Mouse (Mus musculus) heart, embryonic 13.5 days (tissue): ENCODE measurements around the gene Egr2. TPM values are rescaled to one million over a fixed set of nuclear protein-coding genes. Genes with fewer than 3 reads are reported as not detected.

ENCODE experiments used
- ATAC-seq: fragments of 200-750 bp; cut with Nextera tagmentation; 2 replicates; pipeline ENCODE4 v1.8.0; 2017; ENCODE audit warnings: moderate TSS enrichment; ENCODE audit not compliant: insufficient number of reproducible peaks, low FRiP score, low TSS enrichment; ENCODE audit errors: extremely low read depth
- H3K27ac ChIP-seq: fragments of 300-500 bp; sonication (generic); replicated peaks from 2 replicates; pipeline ENCODE4 v1.5.1; 2015; ENCODE audit warnings: moderate library complexity, mild to moderate bottlenecking, inconsistent platforms
- H3K27me3 ChIP-seq: fragments of 300-500 bp; sonication (generic); replicated peaks from 2 replicates; pipeline ENCODE4 v1.6.1; 2015; ENCODE audit warnings: mild to moderate bottlenecking, inconsistent platforms
- H3K36me3 ChIP-seq: fragments of 300-500 bp; sonication (generic); 2 replicates; pipeline ENCODE4 v1.6.1; 2015; ENCODE audit warnings: mild to moderate bottlenecking, inconsistent platforms
- H3K4me1 ChIP-seq: fragments of 300-500 bp; sonication (generic); 2 replicates; pipeline ENCODE4 v1.6.1; 2015; ENCODE audit warnings: inconsistent platforms
- H3K4me2 ChIP-seq: fragments of 300-500 bp; sonication (generic); 2 replicates; pipeline ENCODE4 v1.6.1; 2015; ENCODE audit warnings: inconsistent platforms, mild to moderate bottlenecking, moderate library complexity
- H3K4me3 ChIP-seq: fragments of 300-500 bp; sonication (generic); 2 replicates; pipeline ENCODE4 v1.5.1; 2015; ENCODE audit warnings: moderate library complexity, mild to moderate bottlenecking, inconsistent platforms
- H3K9ac ChIP-seq: fragments of 300-500 bp; sonication (generic); 2 replicates; pipeline ENCODE4 v1.6.1; 2015; ENCODE audit warnings: inconsistent platforms, mild to moderate bottlenecking, moderate library complexity
- H3K9me3 ChIP-seq: fragments of 300-500 bp; sonication (generic); 2 replicates; pipeline ENCODE4 v1.6.1; 2016; ENCODE audit warnings: inconsistent platforms
- WGBS: fragments of 180-500 bp; shearing (Covaris S2); methylation state at CpG from one replicate; pipeline ENCODE4 v1.1.7; 2015; ENCODE audit warnings: mixed read lengths; 5-methylcytosine and 5-hydroxymethylcytosine counted together
- polyA plus RNA-seq: library from polyadenylated mRNA; unstranded; fragments of >200 nt; fragmentation: Nextera tagmentation; extraction: Ambion mirVana; gene quantifications from 2 replicates; pipeline ENCODE4 v1.2.1, GENCODE M21; 2015

Egr2 gene
- polyA plus RNA-seq, 1 experiment from 2014 or later: 1.4 TPM

DNA sequence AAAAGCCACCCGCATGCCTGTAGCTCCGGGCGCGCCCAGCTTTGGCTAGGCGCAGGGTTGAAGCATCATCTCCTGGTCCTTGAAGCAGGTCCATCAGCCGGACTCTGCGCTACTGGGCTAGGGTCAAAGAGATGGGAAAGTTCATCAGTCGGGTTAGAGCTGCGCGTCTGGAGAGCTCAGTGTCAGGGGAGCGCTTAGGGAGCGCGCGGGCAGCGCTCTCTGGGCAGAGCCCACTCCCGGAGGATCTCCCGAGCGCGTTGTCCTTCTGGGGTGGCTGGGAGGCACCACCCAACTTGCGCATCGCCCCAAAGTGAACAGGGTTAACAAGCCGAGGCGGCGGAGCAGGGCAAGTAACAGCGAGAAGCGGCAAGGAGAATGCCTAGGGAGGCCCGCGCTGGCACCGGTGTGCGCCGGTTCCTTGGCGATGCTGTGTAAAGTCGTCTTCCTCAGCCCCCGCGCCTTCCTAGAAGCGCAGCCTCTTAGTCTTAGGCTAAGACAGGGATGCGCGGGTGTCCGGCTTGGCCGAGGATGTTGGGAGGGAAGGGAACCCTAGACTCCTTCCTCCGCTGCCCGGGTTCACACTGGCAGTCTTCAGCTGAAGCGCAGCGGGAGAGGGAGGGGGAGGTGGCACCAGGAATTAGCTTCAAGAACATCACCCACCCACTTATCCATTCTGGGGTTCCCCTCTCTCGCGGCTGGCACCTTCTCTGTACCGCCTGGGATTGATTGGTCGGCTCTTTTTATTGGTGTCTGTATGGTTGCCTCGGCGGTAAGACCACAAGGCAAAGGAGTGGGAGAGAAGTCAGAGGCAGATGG is 3.5 kb downstream of the Egr2 start:
- Histone ChIP-seq H3K36me3 (0 out of 2 replicates have a peak, but pooled peaks cover 3% of the 10 kb centered on the region), H3K4me3 (peak overlapping the region; percentile 68), H3K4me2 (peak overlapping the region; percentile 98), H3K9me3 (no peaks in the 10 kb centered on the region), H3K4me1 (peaks cover 44% of the 10 kb centered on the region), H3K27ac (no peak overlapping the region), H3K9ac (peak overlapping the region; percentile 38; the same call in 1 of the 2 replicates), H3K27me3 (peaks cover 76% of the 10 kb centered on the region)
- no peak for ATAC-seq
- WGBS: under 1% methylated on average over 50 of the region's 50 CpGs

DNA sequence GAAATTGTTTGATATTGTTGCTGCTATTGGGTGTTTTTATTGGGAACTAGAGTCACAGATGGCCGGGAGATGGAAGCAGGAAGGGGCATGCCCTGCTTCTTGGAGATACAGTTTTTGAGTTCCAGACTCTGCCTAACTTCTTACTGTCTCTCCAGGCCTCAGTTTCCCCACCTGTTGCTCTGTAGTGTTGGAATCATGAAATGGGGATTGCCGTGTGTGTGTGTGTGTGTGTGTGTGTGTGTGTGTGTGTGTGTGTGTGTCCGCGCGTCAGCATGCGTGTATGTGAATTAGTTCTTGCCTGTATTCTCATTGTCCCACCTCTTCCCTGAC is 4.1 kb downstream of the Egr2 start:
- Histone ChIP-seq H3K4me3 (peak overlapping the region; percentile 68), H3K27me3 (peaks cover 71% of the 10 kb centered on the region), H3K9me3 (no peaks in the 10 kb centered on the region), H3K4me2 (peak overlapping the region; percentile 98), H3K36me3 (peaks cover 6% of the 10 kb centered on the region), H3K27ac (no peak overlapping the region), H3K9ac (no peak overlapping the region), H3K4me1 (peaks cover 44% of the 10 kb centered on the region)
- 52% methylated on average over 6 of the region's 6 CpGs for WGBS
- ATAC-seq: no peak

DNA sequence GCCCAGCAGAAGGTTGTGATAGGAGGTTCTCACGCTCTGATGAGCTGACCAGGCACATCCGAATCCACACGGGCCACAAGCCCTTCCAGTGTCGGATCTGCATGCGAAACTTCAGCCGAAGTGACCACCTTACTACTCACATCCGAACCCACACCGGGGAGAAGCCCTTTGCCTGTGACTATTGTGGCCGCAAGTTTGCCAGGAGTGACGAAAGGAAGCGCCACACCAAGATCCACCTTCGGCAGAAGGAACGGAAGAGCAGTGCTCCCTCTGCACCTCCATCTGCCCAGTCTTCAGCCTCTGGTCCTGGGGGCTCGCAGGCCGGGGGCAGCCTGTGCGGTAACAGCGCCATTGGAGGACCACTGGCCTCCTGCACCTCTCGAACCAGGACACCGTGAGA is 5.3 kb downstream of the Egr2 start:
- Histone ChIP-seq H3K36me3 (peaks cover 12% of the 10 kb centered on the region), H3K9ac (peak overlapping the region; percentile 54; the same call in 1 of the 2 replicates), H3K27me3 (peaks cover 58% of the 10 kb centered on the region), H3K4me3 (peak overlapping the region; percentile 29), H3K9me3 (no peaks in the 10 kb centered on the region), H3K4me2 (peak overlapping the region; percentile 56), H3K4me1 (peaks cover 38% of the 10 kb centered on the region), H3K27ac (no peak overlapping the region)
- no peak for ATAC-seq
- 23% methylated on average over 19 of the region's 19 CpGs for WGBS

DNA sequence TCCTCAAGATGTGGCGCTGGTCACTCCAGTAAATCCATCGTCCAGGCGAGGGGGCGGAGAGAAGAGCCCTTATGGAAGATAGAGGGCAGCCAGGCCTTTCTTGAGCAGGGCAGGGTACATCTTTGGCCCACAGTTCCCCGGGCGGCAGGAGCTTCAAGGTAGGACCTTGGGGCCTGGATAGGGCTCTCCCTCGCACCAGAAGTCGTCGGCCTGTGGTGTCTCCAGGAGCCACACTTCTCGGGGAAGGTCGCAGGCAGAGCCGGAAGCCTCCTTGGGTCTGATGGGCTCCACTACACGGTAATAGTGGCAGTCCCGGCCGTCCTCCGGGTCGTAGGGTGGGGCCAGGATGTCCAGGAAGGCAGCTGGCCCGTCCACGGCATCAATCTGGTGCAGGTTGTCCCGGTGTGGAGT is 12.6 kb downstream of the Egr2 start:
- ATAC-seq: no peak
- H3K9me3 ChIP-seq: no peaks in the 10 kb centered on the region
- under 1% methylated on average over 20 of the region's 20 CpGs for WGBS
- H3K9ac ChIP-seq: peak overlapping the region; percentile 94
- H3K4me3 ChIP-seq: peak overlapping the region; percentile 89
- peak overlapping the region; percentile 92 for H3K27ac ChIP-seq
- no peaks in the 10 kb centered on the region for H3K27me3 ChIP-seq
- peaks cover 9% of the 10 kb centered on the region for H3K36me3 ChIP-seq
- H3K4me2 ChIP-seq: peak overlapping the region; percentile 98
- H3K4me1 ChIP-seq: peaks cover 39% of the 10 kb centered on the region

DNA sequence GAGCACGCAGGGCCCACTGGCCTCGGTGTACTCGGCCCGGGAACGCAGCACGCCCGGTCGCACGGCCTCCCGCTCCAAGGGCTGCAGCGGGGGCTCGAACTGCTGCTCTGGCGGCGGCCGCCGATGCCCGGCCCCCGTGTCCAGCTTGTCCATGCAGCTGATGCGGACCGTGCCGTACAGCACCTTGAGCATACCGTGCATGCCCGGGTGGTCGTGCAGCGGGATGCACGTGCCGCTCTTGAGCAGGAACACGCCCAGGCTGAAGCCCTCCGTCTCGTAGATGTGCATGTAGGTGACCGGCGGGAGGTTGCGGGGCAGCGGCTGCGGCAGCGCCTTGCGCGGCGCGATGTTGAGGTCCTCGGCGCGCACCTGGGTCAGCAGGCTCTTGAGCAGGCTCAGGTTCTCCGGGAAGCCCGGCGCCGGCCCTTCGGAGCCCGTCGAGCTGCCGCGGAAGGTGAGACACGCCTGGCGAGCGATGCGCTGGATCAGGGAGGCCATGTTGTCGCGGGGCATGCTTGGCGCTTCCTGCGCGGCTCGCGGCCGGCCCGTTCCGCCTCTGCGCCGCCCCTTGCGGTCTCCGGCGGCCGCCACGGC is 13.1 kb downstream of the Egr2 start:
- Histone ChIP-seq H3K4me2 (peak overlapping the region; percentile 98), H3K36me3 (peaks cover 9% of the 10 kb centered on the region), H3K9me3 (no peaks in the 10 kb centered on the region), H3K27ac (peak overlapping the region; percentile 92), H3K27me3 (no peaks in the 10 kb centered on the region), H3K9ac (peak overlapping the region; percentile 94), H3K4me3 (peak overlapping the region; percentile 89), H3K4me1 (peaks cover 39% of the 10 kb centered on the region)
- under 1% methylated on average over 70 of the region's 73 CpGs for WGBS
- peak; percentile 50 for ATAC-seq

DNA sequence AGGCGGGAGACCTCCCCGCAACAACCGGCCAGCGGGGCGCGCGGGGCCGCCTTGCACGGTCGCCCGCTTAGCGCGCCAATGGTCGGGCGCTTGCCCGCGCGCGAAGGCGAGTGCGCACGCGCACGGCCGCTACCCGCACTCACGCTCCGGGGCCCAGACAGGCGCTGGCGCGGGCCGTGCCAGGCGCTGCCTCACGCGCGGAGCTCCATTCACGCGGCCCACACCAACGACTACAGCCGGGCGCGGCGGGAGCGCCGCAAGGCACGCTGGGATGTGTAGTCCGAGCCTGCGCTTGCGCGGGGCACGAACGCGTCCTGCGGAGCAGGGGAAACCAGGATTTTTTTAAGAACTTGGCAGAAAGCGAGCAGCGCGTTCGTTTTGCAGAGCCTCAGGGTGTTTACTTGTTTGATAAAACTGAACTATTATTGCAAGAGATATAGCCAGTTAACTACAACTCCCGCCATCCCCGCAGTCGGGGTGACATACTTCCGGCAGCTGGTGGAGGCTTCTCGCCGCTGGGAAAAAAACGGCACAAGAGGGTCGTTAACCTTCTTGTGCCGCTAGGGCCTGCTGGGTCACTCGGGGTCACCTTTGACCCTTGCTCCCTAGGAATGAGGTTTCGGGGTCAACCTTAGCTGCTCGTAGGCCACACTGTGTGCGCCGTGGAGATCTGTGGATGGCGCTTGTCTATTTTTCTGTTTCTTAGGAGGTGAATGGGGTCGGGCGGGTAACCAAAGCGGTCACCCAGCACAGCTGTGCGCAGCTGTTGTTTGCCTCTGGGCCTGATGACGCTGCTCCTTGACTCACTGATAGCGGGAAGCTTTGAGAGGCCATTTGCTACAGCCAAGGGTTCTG is 13.8 kb downstream of the Egr2 start, which contains the start of gene Ado:
TSS of gene Ado (minus strand) at position 79 of the 855 bp plus-strand sequence.
- Histone ChIP-seq H3K4me2 (peak within 1 kb of the TSS; percentile 98), H3K36me3 (peaks cover 9% of the 10 kb centered on the region), H3K4me1 (peaks cover 39% of the 10 kb centered on the region), H3K4me3 (peak within 1 kb of the TSS; percentile 89), H3K27me3 (no peaks in the 10 kb centered on the region), H3K9ac (peak within 1 kb of the TSS; percentile 94), H3K9me3 (no peaks in the 10 kb centered on the region), H3K27ac (peak within 1 kb of the TSS; percentile 92)
- WGBS: under 1% methylated on average over 79 of the region's 79 CpGs
- ATAC-seq: peak; percentile 89

DNA sequence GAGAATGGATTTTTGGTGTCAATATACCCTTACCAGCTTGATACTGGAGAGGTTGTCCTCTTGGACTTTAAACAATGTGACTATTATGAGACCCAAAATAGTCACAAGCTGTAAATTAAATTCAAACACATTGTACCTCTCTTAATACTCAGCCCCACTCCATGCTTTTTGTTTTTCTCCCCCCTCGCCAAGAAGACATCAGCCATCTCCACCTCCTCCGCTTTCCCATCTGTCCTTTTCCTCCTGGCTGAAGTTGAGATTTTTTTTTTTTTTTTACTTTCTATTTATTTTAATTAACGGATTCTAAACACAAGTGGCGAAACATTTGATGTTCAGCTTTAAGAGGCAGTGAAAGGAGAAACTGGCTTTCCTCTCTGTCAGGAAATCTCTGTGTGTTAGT is 22.8 kb downstream of the Egr2 start:
- Histone ChIP-seq H3K4me1 (no peaks in the 10 kb centered on the region), H3K4me3 (no peak overlapping the region), H3K27ac (no peak overlapping the region), H3K9me3 (0 out of 2 replicates have a peak, but pooled peaks cover 3% of the 10 kb centered on the region), H3K27me3 (0 out of 2 replicates have a peak, but pooled peaks cover 3% of the 10 kb centered on the region), H3K9ac (no peak overlapping the region), H3K36me3 (no peaks in the 10 kb centered on the region), H3K4me2 (no peak overlapping the region)
- WGBS: 79% methylated on average over 4 of the region's 4 CpGs
- ATAC-seq: no peak

DNA sequence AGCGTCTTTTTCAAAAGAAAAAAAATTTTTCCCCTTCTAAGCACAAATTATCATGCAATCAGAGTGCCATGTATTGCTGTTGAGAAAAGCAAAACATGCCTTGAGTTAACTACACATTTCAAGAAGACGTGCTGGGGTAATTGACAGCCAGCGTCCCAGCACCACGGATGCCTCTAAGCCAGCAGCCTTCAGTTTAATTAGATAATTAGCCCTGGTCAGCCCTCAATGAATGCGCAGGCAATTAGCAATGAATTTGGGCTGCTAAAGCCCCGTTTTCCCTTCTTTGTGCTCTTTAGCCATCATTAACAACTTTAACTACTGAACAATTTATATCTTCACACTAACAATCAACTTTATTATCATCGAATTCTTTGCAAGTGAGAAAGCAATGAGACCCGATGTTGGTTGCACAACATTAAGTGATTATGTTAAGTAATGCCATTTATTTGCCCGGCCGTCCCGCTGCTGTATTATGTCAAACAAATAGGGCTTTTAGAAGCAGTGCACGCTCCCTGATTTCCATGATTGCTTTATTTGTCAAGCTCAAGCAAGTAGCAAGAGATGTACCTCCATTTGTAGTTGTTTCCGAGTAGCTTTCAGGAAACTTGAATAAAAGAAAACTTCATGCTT is 24.6 kb downstream of the Egr2 start:
- no peak overlapping the region for H3K4me3 ChIP-seq
- H3K4me1 ChIP-seq: no peaks in the 10 kb centered on the region
- 0 out of 2 replicates have a peak, but pooled peaks cover 3% of the 10 kb centered on the region for H3K9me3 ChIP-seq
- H3K36me3 ChIP-seq: no peaks in the 10 kb centered on the region
- WGBS: 66% methylated on average over 13 of the region's 13 CpGs
- ATAC-seq: no peak
- H3K9ac ChIP-seq: no peak overlapping the region
- no peak overlapping the region for H3K4me2 ChIP-seq
- H3K27me3 ChIP-seq: peaks cover 17% of the 10 kb centered on the region
- no peak overlapping the region for H3K27ac ChIP-seq

DNA sequence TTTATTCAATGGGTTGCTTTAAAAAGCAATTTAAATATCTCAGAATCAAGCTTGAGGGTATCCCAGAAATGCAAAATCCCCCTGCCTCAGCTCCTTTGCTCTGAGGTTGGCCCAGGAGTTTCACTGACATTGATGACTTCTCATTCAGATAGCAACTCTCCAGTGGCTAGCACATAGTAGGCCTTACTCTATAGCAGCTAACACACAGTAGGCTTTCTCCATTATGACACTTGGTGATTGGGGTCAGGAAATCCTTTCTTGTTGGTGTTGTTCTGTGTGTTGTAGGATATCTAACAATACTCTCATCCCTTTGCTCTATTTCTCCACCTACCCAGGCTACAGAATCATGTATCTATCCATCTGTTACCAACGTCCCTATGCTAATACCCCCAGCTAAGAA is 25.9 kb downstream of the Egr2 start:
- WGBS: 40% methylated on average over 1 of the region's 1 CpGs
- no peaks in the 10 kb centered on the region; the same call in 1 of the 2 replicates for H3K4me1 ChIP-seq
- H3K4me3 ChIP-seq: no peak overlapping the region

DNA sequence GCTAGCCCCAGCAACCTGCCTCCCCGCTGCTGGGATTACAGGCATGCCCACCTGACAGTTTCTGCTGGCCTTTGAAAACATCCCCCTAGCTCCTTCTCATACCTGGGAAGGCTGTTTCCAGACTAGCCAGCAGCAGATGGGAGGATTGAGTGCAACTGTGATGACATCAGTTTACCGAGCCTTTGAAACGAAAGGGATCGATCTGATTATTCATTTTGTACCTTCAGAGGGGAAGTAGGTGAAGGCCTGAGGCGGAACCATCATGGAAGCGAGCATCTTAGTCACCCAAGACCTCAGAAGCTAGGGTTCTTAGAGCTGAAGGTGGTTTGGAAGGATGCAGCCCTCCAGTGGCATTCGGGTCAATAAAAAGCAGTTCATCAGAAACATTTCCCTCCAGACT is 29.2 kb downstream of the Egr2 start:
- H3K27me3 ChIP-seq: peaks cover 17% of the 10 kb centered on the region
- no peak overlapping the region for H3K9ac ChIP-seq
- ATAC-seq: no peak
- H3K4me1 ChIP-seq: peaks cover under 1% of the 10 kb centered on the region
- H3K4me2 ChIP-seq: no peak overlapping the region
- 83% methylated on average over 7 of the region's 7 CpGs for WGBS
- no peaks in the 10 kb centered on the region for H3K36me3 ChIP-seq
- no peaks in the 10 kb centered on the region for H3K9me3 ChIP-seq
- H3K27ac ChIP-seq: no peak overlapping the region
- no peak overlapping the region for H3K4me3 ChIP-seq

More for the DNA sequence above, 25.9 kb downstream of the Egr2 start:
- no peak for ATAC-seq
- no peak overlapping the region for H3K4me2 ChIP-seq
- no peak overlapping the region for H3K9ac ChIP-seq
- no peak overlapping the region for H3K27ac ChIP-seq
- H3K27me3 ChIP-seq: peaks cover 18% of the 10 kb centered on the region
- 0 out of 2 replicates have a peak, but pooled peaks cover 3% of the 10 kb centered on the region for H3K9me3 ChIP-seq
- H3K36me3 ChIP-seq: no peaks in the 10 kb centered on the region
